Mouse (Mus musculus): Measurements from ENCODE around the gene Oit1.

The Oit1 gene

DNA sequence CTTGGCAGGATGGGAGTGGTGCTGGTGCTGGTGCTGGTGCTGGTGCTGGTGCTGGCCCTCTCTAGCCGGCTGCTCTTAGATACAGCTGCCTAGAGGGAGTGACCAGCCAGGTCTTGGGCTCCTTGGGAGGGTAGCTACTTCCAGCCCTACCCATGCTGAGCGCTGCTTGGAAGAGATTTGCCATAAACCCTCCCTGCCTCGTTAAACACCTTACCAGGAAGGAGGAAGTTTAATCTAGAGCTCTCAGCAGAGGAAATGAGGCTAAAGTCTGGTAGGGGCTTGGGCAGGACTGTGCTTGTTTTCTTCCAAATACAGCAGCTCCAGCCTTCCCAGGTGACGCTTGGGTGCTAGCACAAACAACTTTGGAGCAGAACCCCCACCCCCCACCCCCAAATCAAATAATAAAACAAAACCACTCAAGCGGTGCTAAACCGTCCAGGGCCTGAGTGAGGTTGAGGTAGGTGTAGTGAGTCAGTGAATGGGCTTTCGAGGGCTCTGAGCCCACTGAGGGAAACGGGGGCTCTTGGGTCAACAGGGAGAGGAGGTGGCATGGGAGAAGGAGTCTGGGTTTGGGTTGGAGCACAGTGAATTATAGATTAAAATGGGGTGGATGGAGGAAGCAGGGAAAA, at the start of gene Oit1:
Gene Oit1, minus strand, starts transcription at position 70 of the 629 bp plus-strand sequence.
- DNase-seq (ENCODE audit: low read depth) = no peak

DNA sequence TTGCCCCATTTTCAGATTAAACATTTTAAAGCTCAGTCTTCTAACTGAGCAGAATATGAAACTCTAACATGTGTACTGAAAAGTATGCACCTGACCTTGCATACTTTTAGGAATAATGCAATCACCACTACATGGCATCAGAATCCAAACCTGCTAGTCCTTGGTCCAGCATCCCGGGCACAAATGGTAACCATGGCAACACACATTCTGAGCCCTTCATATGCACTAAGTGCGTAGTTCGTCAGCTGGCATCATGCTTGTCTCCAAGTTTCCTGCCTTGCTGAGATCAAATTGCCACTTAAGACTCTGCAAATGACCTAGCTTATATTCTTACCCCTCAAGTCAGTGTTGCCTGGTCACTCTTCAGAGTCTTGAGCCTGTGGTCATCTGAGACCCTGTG, 44.3 kb upstream of the Oit1 start:
- DNase-seq (ENCODE audit: low read depth) = no peak

DNA sequence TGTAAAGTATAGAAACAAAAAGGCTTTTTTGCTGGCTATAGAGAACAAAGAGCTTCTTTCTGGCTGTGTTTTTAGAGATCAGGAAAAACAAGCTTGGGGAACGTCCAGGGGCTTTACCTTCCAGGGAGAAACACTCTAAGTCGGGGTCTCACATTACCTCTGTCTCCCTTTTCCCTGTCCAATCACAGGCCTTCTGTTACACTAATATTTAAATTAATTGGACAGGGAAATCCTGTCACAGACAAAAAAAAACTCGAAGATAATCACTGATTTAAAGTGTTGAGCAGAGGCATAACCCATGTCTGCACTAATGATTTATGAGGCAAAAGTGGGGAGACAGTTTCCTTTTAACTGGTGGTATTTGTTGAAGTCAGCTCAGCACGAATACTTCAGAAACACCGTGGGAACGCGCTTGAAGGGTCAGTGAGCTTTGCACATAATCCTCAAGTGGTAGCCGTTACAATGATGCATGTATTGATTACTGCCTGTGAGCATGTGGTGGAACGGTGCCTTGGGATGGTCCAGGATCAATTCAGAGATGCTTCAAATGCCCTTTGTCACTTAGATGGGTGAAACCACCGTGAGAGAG, 42.7 kb upstream of the Oit1 start:
- no peak for DNase-seq (ENCODE audit: low read depth)

DNA sequence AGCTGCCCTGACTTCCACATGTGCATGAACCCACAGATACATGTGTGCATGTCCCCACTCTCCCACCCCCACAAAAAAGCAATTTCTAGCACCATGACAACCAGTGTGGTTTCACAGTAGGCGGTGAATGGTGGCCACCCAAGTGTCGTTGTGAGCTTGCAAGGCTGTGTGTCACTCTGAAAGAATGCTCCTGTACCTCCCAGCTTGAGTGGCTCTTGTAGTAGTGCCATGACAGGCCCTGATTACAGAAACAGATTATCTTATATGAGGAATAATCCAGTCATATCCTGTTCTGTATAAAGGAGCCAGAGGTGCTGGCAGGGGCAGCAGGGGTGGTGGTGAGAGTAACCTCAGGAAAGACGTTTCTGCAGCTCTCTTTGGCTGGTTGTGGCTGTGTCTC, 40.1 kb upstream of the Oit1 start:
- DNase-seq (ENCODE audit: low read depth) = no peak

DNA sequence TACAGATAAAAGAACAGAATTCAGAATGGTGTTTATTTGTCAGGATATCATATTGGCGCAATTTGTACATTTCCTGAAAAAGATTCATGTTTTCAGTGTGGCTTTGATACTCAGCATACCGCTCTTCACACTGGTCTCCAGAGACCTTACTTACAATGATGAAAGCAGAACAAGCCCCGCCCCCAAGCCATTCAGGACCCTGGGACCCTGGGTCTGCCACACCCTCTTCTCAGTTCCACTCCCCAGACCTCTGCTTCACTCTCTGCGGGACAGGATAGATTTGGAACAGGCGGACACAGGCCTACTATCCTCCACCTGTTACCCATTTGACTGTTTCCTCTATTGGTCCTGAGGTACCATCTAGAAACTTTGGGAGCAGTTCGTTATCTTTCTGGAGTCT, 27.4 kb upstream of the Oit1 start:
- no peak for DNase-seq (ENCODE audit: low read depth)

DNA sequence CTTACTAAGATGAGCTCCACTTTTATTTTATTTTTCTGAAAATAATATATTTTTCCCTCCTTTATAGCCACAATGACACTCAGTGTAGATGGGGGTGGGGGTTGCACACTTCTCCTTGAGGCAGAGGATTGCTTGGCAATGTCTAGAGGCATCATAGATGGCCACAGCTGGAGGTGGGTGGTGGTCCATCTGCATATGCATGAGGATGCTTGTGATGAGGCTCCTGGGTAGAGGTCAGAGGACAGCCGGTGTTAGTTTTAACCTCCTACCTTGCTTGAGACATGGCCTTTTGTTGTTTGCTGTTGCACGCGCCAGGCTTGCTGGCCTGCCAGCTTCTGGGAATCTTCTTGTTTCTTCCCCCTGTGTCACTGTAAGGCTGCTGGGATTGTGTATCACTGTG, 24.8 kb upstream of the Oit1 start:
- no peak for DNase-seq (ENCODE audit: low read depth)

DNA sequence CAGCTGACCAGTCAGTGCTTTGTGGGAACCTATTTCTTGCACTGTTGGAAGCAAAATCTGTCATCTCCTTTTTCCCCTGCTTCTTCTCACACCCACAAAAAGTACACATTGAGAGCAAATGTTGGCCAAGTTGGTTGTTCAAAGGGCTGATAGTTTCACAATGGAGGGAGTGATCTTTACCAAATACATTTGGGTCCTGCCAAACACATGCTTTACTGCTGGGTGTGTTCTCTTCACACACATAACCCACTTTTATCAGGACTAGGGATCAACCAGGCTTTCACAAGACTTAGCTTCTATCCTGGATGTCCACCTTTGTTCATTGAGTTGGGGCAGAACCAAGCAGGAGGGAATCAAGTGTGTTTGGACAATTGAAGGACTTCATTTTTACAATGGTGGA, 20.0 kb upstream of the Oit1 start:
- DNase-seq (ENCODE audit: low read depth) = no peak

DNA sequence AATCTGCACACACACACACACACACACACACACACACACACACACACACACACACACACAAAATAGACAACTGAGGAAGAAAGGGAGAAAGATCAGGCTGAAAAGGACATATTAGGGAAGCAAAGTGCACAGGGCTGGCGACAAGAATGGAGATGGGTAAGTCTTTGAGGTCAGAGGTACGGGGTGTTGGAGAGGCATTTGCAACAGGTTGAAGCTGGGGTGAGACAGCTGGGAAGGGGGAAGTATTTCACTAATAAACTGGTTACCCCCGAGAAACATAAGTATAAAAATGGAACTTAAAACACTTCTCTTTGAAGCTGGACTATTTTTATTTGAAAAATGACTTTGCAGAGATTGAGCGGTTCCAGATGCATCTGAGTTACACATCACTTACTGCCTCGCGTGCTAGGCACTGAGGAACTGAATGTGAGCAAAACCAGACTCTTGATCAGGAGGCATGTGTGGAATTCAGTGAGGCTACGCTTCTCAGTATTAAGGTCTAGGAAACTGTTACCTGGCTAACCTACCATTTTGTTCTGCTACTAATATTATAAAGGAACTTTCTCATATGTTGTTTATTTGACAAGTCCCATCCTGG, 17.2 kb upstream of the Oit1 start:
- DNase-seq (ENCODE audit: low read depth) = no peak

DNA sequence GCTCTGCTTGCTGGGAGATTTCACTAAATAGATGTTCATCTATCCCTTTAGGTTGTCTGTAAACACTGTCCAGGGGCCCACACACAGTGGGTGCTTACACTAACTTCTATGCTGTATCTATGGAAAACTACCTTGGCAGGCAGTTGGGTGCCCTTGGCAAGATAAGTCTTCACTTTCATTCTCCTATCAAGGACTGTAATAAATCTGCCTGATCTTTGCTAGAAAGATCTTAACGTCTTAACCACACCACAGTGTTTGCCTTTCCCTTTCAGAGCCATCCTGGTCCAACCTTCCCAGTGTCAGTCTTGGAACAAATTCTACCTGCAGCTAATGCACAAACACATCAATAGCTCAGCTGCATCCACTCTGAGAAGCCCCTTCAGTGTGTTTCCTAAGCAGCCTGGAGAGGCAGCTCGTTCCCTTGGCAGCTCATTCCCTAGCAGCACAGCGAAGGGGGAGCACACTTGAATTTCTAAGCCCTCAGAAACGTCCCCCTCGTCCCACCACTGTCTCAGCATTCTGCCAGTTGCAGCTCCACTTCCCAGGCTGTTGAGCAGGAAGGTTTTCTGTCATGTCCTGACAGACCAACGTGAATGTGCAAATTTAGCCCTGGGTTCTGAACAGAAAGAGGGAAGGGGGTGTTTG, 13.7 kb upstream of the Oit1 start:
- DNase-seq (ENCODE audit: low read depth) = no peak

DNA sequence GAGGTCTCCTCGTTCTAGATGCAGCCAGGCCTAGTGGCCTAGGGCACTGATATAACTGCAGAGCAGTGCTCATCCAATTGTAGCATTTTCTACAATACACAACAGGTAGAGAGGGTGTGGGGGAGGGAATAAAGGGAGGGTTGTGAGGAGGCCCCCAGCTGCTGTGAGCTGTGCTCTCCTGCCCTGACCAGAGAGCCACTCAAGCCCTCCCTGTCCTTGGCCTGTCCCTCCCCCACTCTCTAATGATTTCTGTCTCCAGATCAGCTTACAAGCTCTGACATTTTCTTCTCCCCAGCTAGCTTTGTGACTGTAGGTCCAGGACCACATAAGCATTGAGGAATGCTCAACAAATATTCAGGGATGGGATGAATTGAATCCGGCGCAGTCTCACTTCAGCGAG, 9.2 kb downstream of the Oit1 start:
- no peak for DNase-seq (ENCODE audit: low read depth)

DNA sequence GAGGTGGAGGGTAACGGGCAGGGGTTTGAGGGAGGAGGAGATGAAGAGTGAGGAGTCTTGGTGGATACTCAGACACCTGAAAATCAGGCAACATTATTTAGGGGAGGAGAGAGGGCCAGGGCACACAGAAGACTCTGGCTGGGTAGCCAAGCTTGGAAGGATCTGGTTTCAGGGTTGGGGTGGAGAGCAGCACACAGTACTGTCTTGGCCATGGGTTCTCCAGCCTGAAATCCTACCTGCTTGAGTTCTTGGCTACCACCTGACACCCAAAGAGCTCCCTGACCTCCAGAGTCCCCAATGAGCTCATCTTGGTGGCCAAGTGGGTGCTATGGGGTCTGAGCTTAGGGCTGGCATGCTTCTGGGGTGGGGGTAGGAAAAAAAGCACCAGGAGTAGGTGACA, 9.7 kb downstream of the Oit1 start:
- DNase-seq (ENCODE audit: low read depth) = no peak

DNA sequence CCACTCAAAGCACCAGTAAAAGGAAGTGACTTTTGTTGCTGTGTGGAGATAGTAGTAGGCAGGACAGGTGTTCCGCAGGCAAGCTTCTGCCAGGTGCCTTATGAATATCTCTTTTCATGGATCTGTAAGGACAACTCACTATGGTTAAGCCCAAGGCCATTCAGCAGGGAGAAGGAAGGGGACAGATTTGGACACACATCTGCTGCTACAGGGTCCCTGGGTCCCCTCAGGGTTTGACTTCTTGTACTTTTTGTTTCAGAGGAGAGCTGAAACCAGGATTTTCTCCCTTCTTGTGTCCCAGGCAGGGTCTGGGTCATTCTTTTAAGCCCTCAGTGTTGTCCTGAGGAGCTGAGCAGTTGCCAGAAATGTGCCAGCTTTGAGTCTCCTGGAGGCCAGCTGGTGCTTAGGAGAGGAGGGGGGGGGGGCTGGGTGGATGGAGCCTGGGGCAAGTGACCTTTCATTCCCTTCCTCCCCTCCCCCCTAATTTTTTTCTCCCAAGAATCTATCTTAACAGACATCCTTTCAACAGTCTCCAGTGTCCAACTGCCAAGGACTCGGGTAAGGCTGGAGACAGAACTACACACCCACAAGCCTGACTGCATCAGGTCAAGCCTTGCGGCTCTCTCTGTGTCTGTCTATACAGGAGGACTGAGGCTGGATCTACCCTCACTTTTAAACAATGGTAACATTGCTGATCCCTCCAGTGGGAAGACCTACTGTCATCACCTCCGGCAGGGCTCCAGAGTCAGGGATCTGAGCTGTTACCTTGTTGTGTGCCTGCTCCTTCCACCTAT, 10.6 kb downstream of the Oit1 start:
- DNase-seq (ENCODE audit: low read depth) = no peak

DNA sequence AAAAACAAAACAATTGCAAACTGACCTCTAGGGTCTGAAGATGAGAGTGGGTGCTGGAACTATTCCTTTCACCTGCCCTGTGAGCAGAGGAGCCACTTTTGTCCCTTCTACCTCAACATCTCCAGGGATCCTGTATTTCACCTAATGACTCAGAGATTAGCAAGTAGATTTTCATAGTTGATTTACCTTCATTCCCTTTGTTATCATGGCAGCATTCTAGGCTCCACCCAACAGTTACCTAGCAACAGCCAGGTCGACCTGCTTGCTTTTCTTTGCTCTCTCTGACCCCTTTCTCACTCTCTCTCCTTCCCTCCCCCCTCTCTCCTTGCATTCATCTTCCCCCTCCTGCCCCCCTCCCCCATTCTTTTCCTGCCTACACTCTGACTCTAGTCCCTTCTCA, 11.4 kb downstream of the Oit1 start:
- DNase-seq (ENCODE audit: low read depth) = no peak

DNA sequence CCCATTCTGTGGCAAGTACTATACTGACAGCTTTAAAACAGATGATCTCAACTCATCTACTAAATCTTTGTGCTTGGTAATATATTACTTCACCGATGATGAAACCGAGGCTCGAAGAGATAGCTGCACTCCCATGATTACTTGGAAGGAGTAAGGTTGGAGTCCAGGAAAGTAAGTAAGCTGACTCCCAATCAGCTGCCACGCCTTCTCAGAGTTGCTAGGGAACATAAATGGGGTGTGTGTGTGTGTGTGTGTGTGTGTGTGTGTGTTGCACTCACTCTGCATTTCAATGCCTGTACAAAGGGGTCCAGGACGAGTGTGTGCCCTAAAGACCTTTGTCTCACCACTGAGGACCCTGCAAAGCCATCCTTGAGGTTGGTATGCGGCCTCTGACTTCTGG, 12.7 kb downstream of the Oit1 start:
- no peak for DNase-seq (ENCODE audit: low read depth)

DNA sequence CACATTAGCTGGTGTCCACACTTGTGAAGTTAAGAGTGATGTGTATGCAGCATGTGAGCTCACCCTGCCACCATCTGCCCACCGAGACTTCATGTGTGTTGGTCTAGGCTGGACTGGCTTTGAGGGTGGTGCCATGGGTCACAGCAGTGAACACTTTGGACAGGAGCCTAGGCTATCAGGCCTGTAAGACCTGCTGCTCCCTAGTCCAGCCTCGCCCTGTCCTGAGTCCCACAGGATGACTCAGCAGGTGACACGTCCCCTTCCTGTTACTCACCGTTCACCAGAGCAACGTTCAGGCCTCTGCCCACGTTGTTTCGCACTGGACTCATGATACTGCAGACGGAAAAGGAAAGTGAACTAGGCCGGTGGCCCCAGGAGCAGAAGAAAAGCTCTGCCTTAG, 21.7 kb downstream of the Oit1 start:
- no peak for DNase-seq (ENCODE audit: low read depth)

DNA sequence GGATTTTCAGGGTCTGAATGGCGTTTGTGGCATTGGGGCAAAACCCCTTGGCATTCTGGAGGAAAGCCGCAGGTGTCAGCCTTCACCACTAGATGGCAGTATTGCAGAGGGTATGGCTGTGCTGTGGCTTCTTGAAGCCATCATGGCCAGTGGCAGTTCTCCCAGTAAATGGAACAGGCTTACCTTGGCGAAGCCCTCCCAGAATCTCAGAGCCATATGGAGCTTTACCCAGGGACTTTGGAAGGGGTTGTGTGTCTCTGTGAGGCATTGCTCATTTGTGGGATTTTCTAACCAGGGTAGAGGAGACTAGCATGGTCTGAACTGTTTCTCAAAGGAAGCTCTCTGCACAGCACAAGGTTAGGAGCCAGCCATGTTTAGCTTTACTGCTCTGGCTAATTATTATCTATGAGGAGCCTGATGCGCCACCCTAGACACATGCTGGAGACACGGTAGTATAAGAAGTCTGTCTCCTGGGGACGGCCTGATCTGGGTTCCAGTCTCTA, 22.5 kb downstream of the Oit1 start:
- peak; percentile 68 for DNase-seq (ENCODE audit: low read depth)

DNA sequence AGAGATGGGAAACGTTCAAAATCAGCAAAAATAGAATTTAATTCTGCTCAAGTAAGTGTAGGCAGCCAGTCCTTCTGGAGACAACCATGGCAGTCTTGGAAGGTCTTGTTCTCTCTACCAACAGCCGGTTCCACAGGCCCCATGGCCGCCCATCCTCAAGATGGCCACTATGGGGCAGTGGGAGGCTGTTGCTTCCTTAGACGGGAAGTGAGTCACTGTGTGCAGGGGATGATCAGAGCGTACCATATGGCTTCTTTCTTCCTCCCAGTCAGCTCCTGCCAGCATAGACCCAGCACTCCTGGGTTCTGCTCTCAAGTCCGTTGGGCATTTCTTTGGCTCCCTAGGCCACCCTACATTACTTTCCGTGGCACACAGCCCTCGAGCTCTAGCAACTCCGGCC, 29.6 kb downstream of the Oit1 start:
- no peak for DNase-seq (ENCODE audit: low read depth)

DNA sequence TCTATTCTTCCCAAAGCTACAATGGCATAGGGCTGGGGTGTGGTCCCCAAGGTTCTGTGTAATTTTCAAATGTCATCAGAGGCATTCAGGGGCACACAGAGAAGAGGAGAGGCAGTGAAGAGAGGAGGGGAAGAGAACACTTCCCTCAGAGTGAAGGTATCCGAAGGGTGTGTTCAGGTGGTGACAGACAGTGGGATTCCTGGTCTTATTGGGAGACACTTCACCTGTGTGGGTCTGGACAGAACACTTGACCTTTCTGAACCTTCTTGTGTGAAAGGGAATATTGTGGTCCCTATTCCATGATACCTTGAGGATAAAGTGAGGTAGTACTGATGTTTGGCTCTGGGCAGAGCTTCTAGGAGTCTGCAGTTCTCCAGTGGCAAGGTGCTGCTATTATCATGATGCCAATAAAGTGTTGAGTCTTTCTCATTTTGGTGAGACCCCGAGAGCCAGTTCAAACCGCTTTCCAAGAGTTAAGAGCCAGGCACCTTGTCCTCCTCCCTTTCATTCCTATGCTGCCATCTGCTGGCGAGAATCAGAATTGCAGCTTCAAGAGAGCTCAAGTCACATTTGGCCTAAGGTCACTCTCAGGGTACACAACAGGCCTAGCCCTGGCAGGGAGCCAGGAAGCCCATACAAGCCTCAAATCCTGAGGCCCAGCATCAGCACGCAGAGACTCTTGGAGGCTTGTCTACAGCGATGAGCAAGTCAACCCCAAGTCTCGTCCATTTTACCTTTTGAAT, 32.1 kb downstream of the Oit1 start:
- DNase-seq (ENCODE audit: low read depth) = peak; percentile 84

DNA sequence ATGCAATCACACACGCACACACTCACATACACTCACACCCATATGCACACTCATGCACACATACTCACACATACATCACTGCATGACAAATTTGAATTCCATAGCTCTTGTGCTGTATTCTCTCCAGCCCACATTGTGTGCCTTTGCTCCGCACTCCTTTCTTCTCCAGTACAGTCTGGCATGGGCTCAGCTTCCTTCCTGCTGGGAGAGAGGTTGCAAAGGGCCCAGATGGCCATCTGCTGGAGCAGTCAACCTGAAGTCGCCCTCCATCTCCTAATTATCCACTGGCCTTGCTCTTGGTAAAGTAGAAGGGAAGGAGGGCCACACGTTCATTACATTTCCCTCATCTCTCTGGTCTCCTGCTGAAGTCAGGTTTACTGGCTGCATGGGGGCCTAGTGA, 33.0 kb downstream of the Oit1 start:
- no peak for DNase-seq (ENCODE audit: low read depth)

DNA sequence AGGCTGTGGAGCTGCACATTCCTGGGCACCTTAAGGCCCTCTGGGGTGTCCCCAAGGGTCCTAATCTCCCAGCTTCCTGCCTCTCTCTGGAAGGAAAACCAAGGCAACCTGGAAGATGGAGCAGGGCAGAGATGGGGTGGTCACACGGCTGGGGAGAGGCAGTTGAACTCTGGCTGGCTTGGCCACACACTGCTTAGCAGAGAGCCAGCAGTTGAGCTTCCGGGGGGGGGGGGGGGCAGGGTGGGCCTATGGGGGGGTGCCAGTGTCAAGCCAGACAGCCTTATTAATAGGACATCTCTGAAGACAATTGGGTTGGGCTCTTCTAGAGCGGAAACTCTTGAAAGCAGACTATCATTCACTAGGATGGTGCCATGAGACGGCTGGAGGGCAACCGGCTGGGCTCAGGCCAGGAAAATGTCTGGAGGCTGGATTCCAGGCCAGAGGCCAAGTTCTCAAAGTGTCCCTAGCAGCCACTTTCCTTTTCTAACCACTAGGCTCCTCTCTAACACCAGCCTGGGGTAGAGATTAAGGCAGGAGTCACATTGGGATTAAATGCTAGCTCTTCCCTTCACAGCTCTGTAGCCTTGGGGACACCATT, 35.9 kb downstream of the Oit1 start:
- no peak for DNase-seq (ENCODE audit: low read depth)

DNA sequence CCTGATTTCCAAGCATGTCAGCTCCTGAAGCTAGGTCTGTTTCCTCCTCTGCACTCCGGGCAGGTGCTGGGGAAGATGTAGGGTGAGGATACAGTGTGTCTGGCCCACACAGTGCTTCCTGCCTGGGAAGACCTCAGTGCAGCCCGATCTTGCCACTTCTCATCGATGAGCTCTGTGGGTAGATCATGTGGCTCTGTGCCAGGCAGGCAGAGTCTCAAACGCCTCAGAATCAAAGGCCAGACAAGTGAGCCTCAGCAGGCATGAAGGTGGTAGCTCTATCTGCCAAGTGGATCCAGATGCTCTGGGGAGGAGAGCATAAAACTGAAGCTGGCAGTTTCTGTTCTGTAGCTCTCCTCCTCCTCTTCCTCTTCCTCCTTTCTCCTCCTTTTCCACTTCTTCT, 38.3 kb downstream of the Oit1 start:
- DNase-seq (ENCODE audit: low read depth) = no peak

Measured in induced T-regulatory cell, adult 2 months (primary cell).